Mouse (Mus musculus) kidney, postnatal 0 days (tissue): ENCODE measurements at regions not wholly inside any gene's neighbourhood (a gene's known extent, or its start where the extent isn't known, plus 50 kb on each side); places are given as distances from the start of the nearest gene placed in this dataset.
"Not testable (repeated sequence)": the region's sequence is repeated elsewhere in the genome, so short reads cannot be mapped to it uniquely, and the experiment has no call there.

Experiments used
- ATAC-seq: fragments of 200-750 bp; cut with Nextera tagmentation; replicated peaks from 2 replicates; pipeline ENCODE4 v1.8.0; 2017; ENCODE audit warnings: low read depth, moderate number of reproducible peaks, moderate TSS enrichment, moderate library complexity; ENCODE audit not compliant: low FRiP score
- DNase-seq: peaks from one replicate; pipeline ENCODE4 v3.0.0-alpha.2; 2016; ENCODE audit warnings: low spot score
- H3K27ac ChIP-seq: fragments of 300-500 bp; sonication (generic); 2 replicates; pipeline ENCODE4 v1.5.1; 2014; ENCODE audit warnings: mild to moderate bottlenecking
- H3K27me3 ChIP-seq: fragments of 300-500 bp; sonication (generic); 2 replicates; pipeline ENCODE4 v1.6.1; 2014; ENCODE audit warnings: low read length, mixed read lengths; ENCODE audit not compliant: insufficient read depth
- H3K36me3 ChIP-seq: fragments of 300-500 bp; sonication (generic); 2 replicates; pipeline ENCODE4 v1.6.1; 2014; ENCODE audit warnings: low read length, mixed read lengths; ENCODE audit not compliant: insufficient read depth
- H3K4me1 ChIP-seq: fragments of 300-500 bp; sonication (generic); replicated peaks from 2 replicates; pipeline ENCODE4 v1.6.1; 2014; ENCODE audit warnings: antibody characterized with exemption, low read length, mixed read lengths; ENCODE audit not compliant: insufficient read depth
- H3K4me2 ChIP-seq: fragments of 300-500 bp; sonication (generic); 2 replicates; pipeline ENCODE4 v1.6.1; 2014; ENCODE audit warnings: mild to moderate bottlenecking, low read length, moderate library complexity, mixed read lengths
- H3K4me3 ChIP-seq: fragments of 300-500 bp; sonication (generic); replicated peaks from 2 replicates; pipeline ENCODE4 v1.5.1; 2014; ENCODE audit warnings: low read depth, low read length
- H3K9ac ChIP-seq: fragments of 300-500 bp; sonication (generic); 2 replicates; pipeline ENCODE4 v1.6.1; 2014; ENCODE audit warnings: low read depth, low read length
- H3K9me3 ChIP-seq: fragments of 300-500 bp; sonication (generic); replicated peaks from 2 replicates; pipeline ENCODE4 v1.6.1; 2016; ENCODE audit warnings: low read length, inconsistent platforms, mixed read lengths
- CTCF ChIP-seq: IDR thresholded peaks from 2 replicates; pipeline ENCODE4 v1.5.1; 2016; ENCODE audit warnings: antibody characterized with exemption, low read depth, mild to moderate bottlenecking, moderate library complexity
- WGBS: fragments of 180-500 bp; shearing (Covaris S2); extraction: QIAGEN DNeasy Blood & Tissue Kit; methylation state at CpG from one replicate; pipeline ENCODE4 v1.1.7; 2014; 5-methylcytosine and 5-hydroxymethylcytosine counted together

DNA sequence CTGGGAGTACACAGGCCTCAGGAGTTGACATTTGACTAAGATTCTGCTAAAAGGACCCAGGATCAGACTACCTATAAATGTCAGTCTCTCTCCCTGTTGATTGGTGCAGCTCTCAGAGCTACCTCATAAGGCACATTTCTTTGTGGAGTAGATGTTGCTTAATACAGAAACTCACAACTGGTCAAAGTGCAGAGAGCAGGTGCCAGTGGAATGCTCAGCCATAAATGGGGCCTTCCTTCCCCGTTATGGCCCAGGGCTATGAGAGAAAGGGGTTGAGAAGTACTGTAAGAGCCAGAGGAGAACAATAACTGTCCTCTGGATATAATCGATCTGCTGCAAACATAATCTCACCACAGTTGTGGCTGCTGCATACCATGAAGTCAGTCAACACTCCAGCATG is 290.7 kb downstream of the Nkx6-1 start:
- TF ChIP-seq CTCF, result no peak
- Histone ChIP-seq H3K27ac (no peak overlapping the region), H3K36me3 (no peaks in the 10 kb centered on the region), H3K27me3 (no peaks in the 10 kb centered on the region), H3K9me3 (no peaks in the 10 kb centered on the region), H3K4me2 (no peak overlapping the region), H3K4me3 (no peak overlapping the region), H3K9ac (no peak overlapping the region), H3K4me1 (no peaks in the 10 kb centered on the region)
- WGBS, result 68% methylated on average over 2 of the region's 2 CpGs
- DNase-seq (no peak), ATAC-seq (no peak)

DNA sequence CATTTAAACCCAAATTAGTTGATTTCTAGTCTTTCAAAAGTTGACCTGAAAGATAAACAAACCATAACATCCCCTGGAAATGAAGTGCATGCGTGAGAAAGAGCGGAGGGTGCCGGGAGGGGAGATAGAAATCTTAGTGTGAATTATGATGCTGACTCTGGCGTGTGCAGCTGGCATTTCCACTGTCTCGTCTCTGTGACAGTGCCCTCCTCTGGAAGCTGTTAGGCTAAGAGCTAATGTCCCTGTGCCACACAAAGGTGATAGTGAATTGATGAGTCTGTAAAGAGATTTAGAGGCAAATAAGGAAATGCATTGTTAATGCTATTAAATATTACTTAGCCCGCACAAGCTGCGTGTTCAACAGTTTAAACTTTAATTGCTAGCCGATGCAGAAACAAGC is 292.6 kb downstream of the Nkx6-1 start:
- DNase-seq, result no peak
- no peaks in the 10 kb centered on the region for H3K27me3 ChIP-seq
- no peaks in the 10 kb centered on the region for H3K9me3 ChIP-seq
- H3K4me1 ChIP-seq, result no peaks in the 10 kb centered on the region
- TF ChIP-seq CTCF, result 0 out of 2 replicates have a peak, but pooled peaks have one; percentile 19
- no peak overlapping the region for H3K9ac ChIP-seq
- WGBS, result 40% methylated on average over 8 of the region's 8 CpGs
- no peak overlapping the region for H3K4me2 ChIP-seq
- no peaks in the 10 kb centered on the region for H3K36me3 ChIP-seq
- ATAC-seq, result no peak
- no peak overlapping the region for H3K27ac ChIP-seq
- H3K4me3 ChIP-seq, result no peak overlapping the region

DNA sequence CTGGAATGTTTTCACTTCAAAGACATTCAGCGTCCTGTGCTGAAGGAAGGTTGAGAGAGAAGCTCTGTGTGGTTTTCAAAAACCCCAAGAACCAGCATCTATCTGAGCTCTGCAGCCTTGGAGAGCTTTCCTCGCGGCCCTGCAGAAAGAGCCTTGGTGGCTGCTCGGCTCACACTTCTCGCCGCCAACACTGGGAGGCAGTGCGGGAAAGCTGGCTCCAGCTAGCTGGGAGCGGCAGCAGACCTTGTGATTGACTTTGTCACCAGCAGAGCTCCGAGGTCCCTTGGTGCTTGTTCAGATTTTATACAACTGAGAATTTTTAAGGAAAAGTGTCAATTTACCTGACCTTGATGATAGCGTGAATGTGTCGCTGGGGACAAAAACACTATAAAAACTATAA is 299.4 kb downstream of the Nkx6-1 start:
- Histone ChIP-seq H3K9me3 (no peaks in the 10 kb centered on the region), H3K36me3 (no peaks in the 10 kb centered on the region), H3K4me2 (peak overlapping the region; percentile 31), H3K27me3 (peaks cover 4% of the 10 kb centered on the region; the same call in 1 of the 2 replicates), H3K4me3 (no peak overlapping the region), H3K4me1 (no peaks in the 10 kb centered on the region), H3K9ac (no peak overlapping the region), H3K27ac (no peak overlapping the region)
- ATAC-seq (0 out of 2 replicates have a peak, but pooled peaks have one; percentile 52), DNase-seq (peak; percentile 68)
- TF ChIP-seq CTCF, result peak; percentile 81
- WGBS, result 5% methylated on average over 11 of the region's 11 CpGs

DNA sequence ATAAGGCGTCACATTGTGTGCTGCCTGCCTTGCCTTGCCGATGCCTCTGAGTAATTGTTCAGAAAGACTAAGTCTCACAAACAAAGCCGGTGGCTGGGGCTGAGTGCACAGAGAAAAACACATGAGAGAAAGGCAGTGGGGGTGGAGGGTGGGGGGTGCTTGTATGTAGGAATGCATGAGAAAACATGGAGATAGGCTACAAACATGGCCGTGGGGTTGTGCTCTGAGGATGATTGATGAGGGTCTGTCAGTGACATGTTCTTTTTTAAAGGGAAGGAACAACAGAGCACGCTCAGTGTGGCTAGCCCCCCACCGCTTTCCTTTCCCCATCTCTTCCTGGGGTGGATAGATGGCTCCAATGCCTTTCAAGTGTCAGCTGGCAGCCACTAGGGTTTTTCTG is 304.8 kb downstream of the Nkx6-1 start:
- Histone ChIP-seq H3K36me3 (no peaks in the 10 kb centered on the region), H3K4me3 (no peak overlapping the region), H3K4me2 (no peak overlapping the region), H3K9ac (no peak overlapping the region), H3K4me1 (no peaks in the 10 kb centered on the region), H3K27me3 (no peaks in the 10 kb centered on the region), H3K9me3 (no peaks in the 10 kb centered on the region), H3K27ac (no peak overlapping the region)
- DNase-seq, result no peak
- ATAC-seq, result no peak
- no peak for TF ChIP-seq CTCF
- 57% methylated on average over 6 of the region's 6 CpGs for WGBS

DNA sequence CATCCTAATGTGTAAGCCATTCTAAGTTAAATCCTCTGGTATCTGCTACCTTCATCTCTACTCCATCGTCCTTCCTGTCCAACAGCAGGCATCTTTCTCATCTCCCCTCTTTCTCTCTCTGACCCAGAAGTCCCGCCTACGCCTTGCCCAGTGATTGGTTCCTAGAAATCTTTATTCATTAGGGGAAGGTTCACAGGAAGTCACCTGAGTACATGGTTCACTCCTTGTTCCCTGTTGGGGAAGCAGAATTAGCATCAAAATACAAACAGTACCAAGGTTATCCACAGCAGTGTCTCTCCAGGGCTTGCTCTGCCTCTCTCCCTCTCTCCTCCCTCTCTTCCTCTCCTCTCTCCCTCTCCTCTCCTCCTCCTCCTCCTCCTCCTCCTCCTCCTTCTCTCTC is 319.4 kb downstream of the Nkx6-1 start:
- Histone ChIP-seq H3K27ac (no peak overlapping the region), H3K4me1 (no peaks in the 10 kb centered on the region), H3K27me3 (no peaks in the 10 kb centered on the region), H3K4me2 (no peak overlapping the region), H3K36me3 (no peaks in the 10 kb centered on the region), H3K9ac (no peak overlapping the region), H3K4me3 (no peak overlapping the region), H3K9me3 (no peaks in the 10 kb centered on the region)
- 81% methylated on average over 3 of the region's 3 CpGs for WGBS
- ATAC-seq (no peak), DNase-seq (no peak)
- no peak for TF ChIP-seq CTCF

DNA sequence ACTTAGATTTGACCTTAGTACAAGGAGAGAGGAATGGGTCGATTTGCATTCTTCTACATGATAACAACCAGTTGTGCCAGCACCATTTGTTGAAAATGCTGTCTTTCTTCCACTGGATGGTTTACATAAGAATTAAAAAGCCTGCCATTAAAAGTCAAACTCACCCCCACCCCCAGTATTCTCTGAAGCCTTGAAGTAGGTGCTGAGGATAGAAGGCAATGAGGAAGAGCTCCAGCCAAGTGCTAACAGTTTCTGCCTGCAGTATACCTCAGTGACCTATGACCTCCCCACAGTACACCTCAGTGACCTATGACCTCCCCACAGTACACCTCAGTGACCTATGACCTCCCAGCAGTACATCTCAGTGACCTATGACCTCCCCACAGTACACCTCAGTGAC is 328.4 kb downstream of the Nkx6-1 start:
- not testable (repeated sequence) for H3K27ac ChIP-seq, H3K4me2 ChIP-seq, ATAC-seq, H3K9ac ChIP-seq, DNase-seq, H3K36me3 ChIP-seq, H3K27me3 ChIP-seq, H3K9me3 ChIP-seq, H3K4me1 ChIP-seq, H3K4me3 ChIP-seq
- no CpG with 5 or more reads among the region's 1 CpGs for WGBS

DNA sequence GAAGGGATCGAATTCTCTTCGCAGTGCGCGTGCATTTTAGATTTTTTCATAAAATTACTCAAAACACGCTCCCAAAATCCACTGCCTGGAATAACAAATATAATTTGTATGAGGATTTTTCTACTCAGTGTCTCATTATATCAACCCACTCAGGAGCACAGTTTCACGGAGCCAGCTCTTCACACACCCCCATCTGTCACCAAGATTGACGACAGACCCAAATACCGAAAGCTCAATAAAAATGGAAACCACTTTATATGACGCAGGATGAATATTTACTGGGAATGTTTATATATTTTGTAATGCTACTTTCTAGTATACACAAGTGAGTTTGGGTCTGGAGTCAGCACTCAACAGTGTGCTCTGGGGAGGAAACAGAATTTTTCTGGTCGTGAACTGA is 333.0 kb downstream of the Nkx6-1 start:
- 73% methylated on average over 10 of the region's 10 CpGs for WGBS
- TF ChIP-seq CTCF, result no peak
- no peak for DNase-seq
- Histone ChIP-seq H3K4me3 (no peak overlapping the region), H3K9ac (no peak overlapping the region), H3K36me3 (no peaks in the 10 kb centered on the region), H3K27ac (no peak overlapping the region), H3K4me1 (no peaks in the 10 kb centered on the region), H3K4me2 (no peak overlapping the region), H3K27me3 (no peaks in the 10 kb centered on the region), H3K9me3 (no peaks in the 10 kb centered on the region)
- no peak for ATAC-seq
